25 mouse cellular contexts compared by ENCODE assay signal in the genomic region with DNA sequence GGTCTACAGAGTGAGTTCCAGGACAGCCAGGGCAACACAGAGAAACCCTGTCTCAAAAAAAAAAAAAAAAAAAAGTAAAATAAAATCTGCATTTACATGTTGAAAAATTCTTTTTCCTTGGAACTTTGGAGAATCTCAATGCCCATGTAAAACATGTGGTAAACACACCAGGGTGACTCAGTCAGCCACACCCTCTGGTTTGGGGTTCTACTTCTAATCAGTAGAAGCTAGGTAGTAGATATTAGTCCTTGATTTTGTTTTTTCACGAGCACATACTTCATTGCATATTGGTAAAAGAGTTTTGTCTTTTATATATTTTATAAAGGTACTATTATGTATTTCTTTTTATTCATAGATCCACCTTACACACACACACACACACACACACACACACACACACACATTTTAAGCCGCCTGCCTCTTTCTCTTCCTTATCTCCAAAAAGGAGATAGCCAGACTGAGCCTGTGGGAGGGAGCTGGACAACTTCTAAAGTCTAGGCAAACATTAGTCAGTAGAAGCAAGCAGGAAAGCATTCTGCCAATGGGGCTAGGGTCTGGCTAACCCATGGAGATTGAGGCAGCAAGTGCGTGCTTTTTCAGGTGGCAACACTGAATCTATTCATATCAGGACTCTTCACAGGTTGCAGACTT. TPM values are rescaled to one million over a fixed set of nuclear protein-coding genes. Genes with fewer than 3 reads are reported as not detected.
DNase-seq lines count a peak whose midpoint lies in the region; ATAC-seq and TF ChIP-seq lines count a peak whose summit lies in the region.
"Had no signal": no experiment of that assay in that cellular context is flagged by ENCODE, and none has a peak within 500 bp of the region (broad histone marks: within the 10 kb centered on the region; RNA-seq: fewer than 3 reads in every experiment).

No protein-coding gene starts in this region.

- TF ChIP-seq EP300 in liver, postnatal 0 days (IDR thresholded peaks at IDR 0.05; ENCODE audit: low read depth): no peak
- peak; percentile 50 to 73; a peak in 3 of 4 replicates for TF ChIP-seq EP300 in MEL (IDR thresholded peaks at IDR 0.05; ENCODE audit: low read depth in 1 of 2, low read length in 2 of 2)
- TF ChIP-seq EP300 in liver, embryonic 14.5 days (IDR thresholded peaks at IDR 0.05; ENCODE audit: low read depth): no peak

- DNase-seq in liver, embryonic 11.5 days (ENCODE audit: low spot score): no peak
- DNase-seq in liver, postnatal 0 days: no peak
- DNase-seq in MEL (ENCODE audit: low read depth, low spot score): peak; percentile 70
- no peak for DNase-seq in liver, embryonic 14.5 days (ENCODE audit: low read depth in 3 of 3, low spot score in 3 of 3)
- DNase-seq in lung, adult 2 months: no peak
- DNase-seq in kidney, adult 2 months: no peak
- DNase-seq: adrenal gland, adult 8-10 months; cerebellum, adult 11-12 months; cerebellum, adult 2 months; cerebellum, adult 9-10 months; cerebellum, postnatal 25 days had no signal

- no peak for TF ChIP-seq POLR2A in MEL (IDR thresholded peaks at IDR 0.05; ENCODE audit: control insufficient read depth in 1 of 2, insufficient read depth in 1 of 2, low read depth in 1 of 2, low read length in 2 of 2, poor library complexity in 1 of 2)
- TF ChIP-seq POLR2A in lung, adult 2 months (IDR thresholded peaks at IDR 0.05; ENCODE audit: borderline replicate concordance, extremely low read depth, low read depth, low read length): no peak
- TF ChIP-seq POLR2A in kidney, adult 2 months (IDR thresholded peaks at IDR 0.05; ENCODE audit: low read depth, low read length): no peak

- peak; percentile 41; the same call in 1 of the 2 replicates for ATAC-seq in liver, embryonic 11.5 days (replicated peaks; ENCODE audit: low FRiP score)
- no peak for ATAC-seq in liver, postnatal 0 days
- ATAC-seq in liver, embryonic 14.5 days (ENCODE audit: insufficient read depth): 0 out of 2 replicates have a peak, but pooled peaks have one; percentile 33
- ATAC-seq: activated CD4-positive, CD25-positive, alpha-beta regulatory T cell, adult 4 months; forebrain, embryonic 13.5 days; forebrain, embryonic 15.5 days; Patski had no signal

- no peak overlapping the region for H3K27ac ChIP-seq in liver, embryonic 11.5 days (ENCODE audit: low read depth, low read length)
- H3K27ac ChIP-seq in liver, postnatal 0 days (ENCODE audit: low read depth): no peak overlapping the region
- H3K27ac ChIP-seq in MEL (ENCODE audit: control insufficient read depth, low read depth, low read length): peak overlapping the region; percentile 23
- no peak overlapping the region for H3K27ac ChIP-seq in liver, embryonic 14.5 days
- H3K27ac ChIP-seq in kidney, adult 2 months (ENCODE audit: insufficient read depth, low read depth, low read length): no peak overlapping the region
- H3K27ac ChIP-seq: embryonic facial prominence, embryonic 10.5 days; embryonic facial prominence, embryonic 12.5 days; forebrain, embryonic 13.5 days; forebrain, embryonic 15.5 days had no signal

- no peaks in the 10 kb centered on the region for H3K36me3 ChIP-seq in liver, embryonic 11.5 days (ENCODE audit: control insufficient read depth, insufficient read depth, low read length)
- no peaks in the 10 kb centered on the region for H3K36me3 ChIP-seq in liver, postnatal 0 days (replicated peaks; ENCODE audit: insufficient read depth, low read length)
- peaks cover 0 to 33% of the 10 kb centered on the region in 2 experiments; a peak in 2 of 4 replicates for H3K36me3 ChIP-seq in MEL (ENCODE audit: control insufficient read depth in 1 of 2, insufficient read depth in 2 of 2, low read length in 2 of 2)
- H3K36me3 ChIP-seq in liver, embryonic 14.5 days (replicated peaks; ENCODE audit: control insufficient read depth, insufficient read depth, low read depth): no peaks in the 10 kb centered on the region
- H3K36me3 ChIP-seq in kidney, adult 2 months (ENCODE audit: control insufficient read depth, insufficient read depth, low read length): no peaks in the 10 kb centered on the region
- H3K36me3 ChIP-seq: embryonic facial prominence, embryonic 10.5 days; embryonic facial prominence, embryonic 12.5 days; forebrain, embryonic 15.5 days had no signal

- H3K9ac ChIP-seq in liver, embryonic 11.5 days (ENCODE audit: low read depth, low read length): no peak overlapping the region
- H3K9ac ChIP-seq in liver, postnatal 0 days (replicated peaks): no peak overlapping the region
- H3K9ac ChIP-seq in MEL (ENCODE audit: control insufficient read depth, low read depth, low read length, poor library complexity, severe bottlenecking): no peak overlapping the region
- H3K9ac ChIP-seq in liver, embryonic 14.5 days (replicated peaks): no peak overlapping the region
- H3K9ac ChIP-seq: embryonic facial prominence, embryonic 12.5 days; forebrain, embryonic 13.5 days; forebrain, embryonic 15.5 days had no signal

- no peaks in the 10 kb centered on the region for H3K9me3 ChIP-seq in liver, embryonic 11.5 days (ENCODE audit: control insufficient read depth, low read length)
- H3K9me3 ChIP-seq in liver, postnatal 0 days (ENCODE audit: low read length): no peaks in the 10 kb centered on the region
- no peaks in the 10 kb centered on the region for H3K9me3 ChIP-seq in MEL (replicated peaks; ENCODE audit: insufficient read depth, low read length)
- no peaks in the 10 kb centered on the region for H3K9me3 ChIP-seq in liver, embryonic 14.5 days (ENCODE audit: control insufficient read depth, low read length)
- H3K9me3 ChIP-seq: embryonic facial prominence, embryonic 10.5 days; embryonic facial prominence, embryonic 12.5 days; forebrain, embryonic 13.5 days; forebrain, embryonic 15.5 days had no signal

- H3K4me1 ChIP-seq in liver, embryonic 11.5 days (replicated peaks; ENCODE audit: control insufficient read depth, insufficient read depth, low read length): peaks cover 15% of the 10 kb centered on the region
- 0 out of 2 replicates have a peak, but pooled peaks cover 3% of the 10 kb centered on the region for H3K4me1 ChIP-seq in liver, postnatal 0 days (ENCODE audit: insufficient read depth)
- peaks cover 17 to 32% of the 10 kb centered on the region in 2 experiments for H3K4me1 ChIP-seq in MEL (ENCODE audit: control insufficient read depth in 1 of 2, insufficient read depth in 2 of 2, low read length in 2 of 2)
- peaks cover 6 to 8% of the 10 kb centered on the region in 2 experiments for H3K4me1 ChIP-seq in liver, embryonic 14.5 days (replicated peaks; ENCODE audit: control insufficient read depth in 2 of 2, insufficient read depth in 2 of 2, low read length in 1 of 2)
- no peaks in the 10 kb centered on the region for H3K4me1 ChIP-seq in lung, adult 2 months (ENCODE audit: control insufficient read depth, insufficient read depth, low read length)
- no peaks in the 10 kb centered on the region for H3K4me1 ChIP-seq in kidney, adult 2 months (ENCODE audit: control insufficient read depth, insufficient read depth, low read length)
- H3K4me1 ChIP-seq: embryonic facial prominence, embryonic 10.5 days; embryonic facial prominence, embryonic 12.5 days; forebrain, embryonic 13.5 days; forebrain, embryonic 15.5 days had no signal

- no peak; the same call in 1 of the 2 replicates for TF ChIP-seq RAD21 in MEL (IDR thresholded peaks at IDR 0.05; ENCODE audit: low read depth, low read length)

- 0 out of 2 replicates have a peak overlapping the region, but pooled peaks have one; percentile 3 for H3K4me2 ChIP-seq in liver, embryonic 11.5 days
- no peak overlapping the region for H3K4me2 ChIP-seq in liver, postnatal 0 days (ENCODE audit: low read depth, low read length)
- H3K4me2 ChIP-seq in liver, embryonic 14.5 days (ENCODE audit: low read depth): no peak overlapping the region
- H3K4me2 ChIP-seq: embryonic facial prominence, embryonic 12.5 days; forebrain, embryonic 13.5 days; forebrain, embryonic 15.5 days had no signal

- TF ChIP-seq CTCF in liver, postnatal 0 days (IDR thresholded peaks at IDR 0.05; ENCODE audit: low read depth): no peak
- no peak for TF ChIP-seq CTCF in MEL (IDR thresholded peaks at IDR 0.05 in 2 of 3, conservative IDR thresholded peaks at IDR 0.05 in 1 of 3; ENCODE audit: control insufficient read depth in 1 of 3, insufficient read depth in 1 of 3, low read depth in 2 of 3, low read length in 3 of 3, poor library complexity in 1 of 3, severe bottlenecking in 1 of 3)
- no peak for TF ChIP-seq CTCF in liver, embryonic 14.5 days (IDR thresholded peaks at IDR 0.05; ENCODE audit: low read depth)
- no peak for TF ChIP-seq CTCF in lung, adult 2 months (IDR thresholded peaks at IDR 0.05; ENCODE audit: insufficient read depth, low read length)
- no peak for TF ChIP-seq CTCF in kidney, adult 2 months (conservative IDR thresholded peaks at IDR 0.05; ENCODE audit: insufficient read depth, insufficient read length, low read depth, low read length)

- 36% methylated on average over 3 of the region's 3 CpGs for WGBS in liver, embryonic 11.5 days
- WGBS in liver, postnatal 0 days (ENCODE audit: insufficient replicate concordance): 58% methylated on average over 3 of the region's 3 CpGs
- WGBS in liver, embryonic 14.5 days (ENCODE audit: insufficient replicate concordance): 25% methylated on average over 3 of the region's 3 CpGs
- WGBS in lung, adult 2 months: 78% methylated on average over 3 of the region's 3 CpGs
- 93% methylated on average over 3 of the region's 3 CpGs for WGBS in kidney, adult 2 months

- no peaks in the 10 kb centered on the region for H3K79me2 ChIP-seq in MEL (ENCODE audit: control insufficient read depth, insufficient read depth, low read length, poor library complexity)

- no peak overlapping the region for H3K4me3 ChIP-seq in liver, embryonic 11.5 days (ENCODE audit: low read depth, low read length)
- no peak overlapping the region for H3K4me3 ChIP-seq in liver, postnatal 0 days (ENCODE audit: low read depth, low read length)
- H3K4me3 ChIP-seq in MEL (ENCODE audit: control insufficient read depth in 1 of 2, insufficient read depth in 1 of 2, low read depth in 2 of 2, low read length in 2 of 2): no peak overlapping the region
- H3K4me3 ChIP-seq in liver, embryonic 14.5 days (ENCODE audit: insufficient read depth in 1 of 2, low read depth in 2 of 2, low read length in 2 of 2): no peak overlapping the region
- H3K4me3 ChIP-seq in lung, adult 2 months (replicated peaks; ENCODE audit: extremely low read depth, low read depth, low read length): no peak overlapping the region
- H3K4me3 ChIP-seq in kidney, adult 2 months (ENCODE audit: insufficient read depth, low read depth, low read length): no peak overlapping the region
- H3K4me3 ChIP-seq: embryonic facial prominence, embryonic 10.5 days; embryonic facial prominence, embryonic 12.5 days; forebrain, embryonic 13.5 days; forebrain, embryonic 15.5 days had no signal

- no peaks in the 10 kb centered on the region for H3K27me3 ChIP-seq in liver, embryonic 11.5 days (replicated peaks; ENCODE audit: control insufficient read depth, insufficient read depth, low read length)
- no peaks in the 10 kb centered on the region for H3K27me3 ChIP-seq in liver, postnatal 0 days (ENCODE audit: insufficient read depth, low read length)
- peaks cover 0 to 2% of the 10 kb centered on the region in 2 experiments; a peak in 1 of 4 replicates for H3K27me3 ChIP-seq in MEL (ENCODE audit: control insufficient read depth in 1 of 2, insufficient read depth in 2 of 2, low read length in 2 of 2)
- H3K27me3 ChIP-seq in liver, embryonic 14.5 days (ENCODE audit: control insufficient read depth, insufficient read depth, low read length): no peaks in the 10 kb centered on the region
- no peaks in the 10 kb centered on the region for H3K27me3 ChIP-seq in kidney, adult 2 months (replicated peaks; ENCODE audit: control insufficient read depth, insufficient read depth, low read length)
- H3K27me3 ChIP-seq: embryonic facial prominence, embryonic 12.5 days; forebrain, embryonic 13.5 days; forebrain, embryonic 15.5 days had no signal

RNA-seq across cellular contexts. Expression of gene Tex19.2, which starts 7.2 kb away (rescaled TPM):
- polyA plus RNA-seq in liver, embryonic 11.5 days (2014; fragmentation: Nextera tagmentation; extraction: Ambion mirVana): 0.29 TPM in 1 of 2 replicates, not detected in the other
- polyA plus RNA-seq in liver, postnatal 0 days (2015; fragmentation: Nextera tagmentation; extraction: Ambion mirVana): 0.05 TPM in 1 of 2 replicates, not detected in the other
- total RNA-seq in MEL (2012; rRNA removed): 44.7 and 45.7 TPM in 2 replicates
- 10 to 100 TPM in 1 of 2 experiments, not detected in 1; 34.5 TPM for polyA plus RNA-seq in MEL (2012; ENCODE audit: insufficient read depth in 1 of 2, insufficient read length in 2 of 2, low read depth in 1 of 2, low replicate concordance in 2 of 2, missing spikeins in 1 of 2)
- 0.08 and 0.10 TPM in 2 replicates for polyA plus RNA-seq in liver, embryonic 14.5 days (2012; rRNA removed)
- not detected in 2 replicates for polyA plus RNA-seq in liver, embryonic 14.5 days (2014; fragmentation: Nextera tagmentation; extraction: Ambion mirVana)
- polyA plus RNA-seq in lung, adult 2 months (2012; rRNA removed): not detected in 2 replicates
- polyA plus RNA-seq in kidney, adult 2 months (2012; rRNA removed): not detected in 2 replicates
- total RNA-seq: adrenal gland, adult 18-20 months; adrenal gland, adult 8-10 months; adrenal gland, postnatal 14 days; adrenal gland, postnatal 36 days had no signal
- polyA plus RNA-seq: activated CD4-positive, CD25-positive, alpha-beta regulatory T cell, adult 4 months; cerebellum, adult 2 months; cortical plate, adult 2 months; embryonic facial prominence, embryonic 10.5 days; embryonic facial prominence, embryonic 14.5 days; forebrain, embryonic 11.5 days; forebrain, embryonic 13.5 days; forebrain, embryonic 15.5 days; Patski had no signal

RNA-seq across cellular contexts. Expression of gene Tex19.1, which starts 20.3 kb away (rescaled TPM):
- 0.43 and 0.44 TPM in 2 replicates for polyA plus RNA-seq in liver, embryonic 11.5 days (2014; fragmentation: Nextera tagmentation; extraction: Ambion mirVana)
- polyA plus RNA-seq in liver, postnatal 0 days (2015; fragmentation: Nextera tagmentation; extraction: Ambion mirVana): not detected in 2 replicates
- 0.19 and 0.62 TPM in 2 replicates for total RNA-seq in MEL (2012; rRNA removed)
- polyA plus RNA-seq in MEL (2012; ENCODE audit: insufficient read depth in 1 of 2, insufficient read length in 2 of 2, low read depth in 1 of 2, low replicate concordance in 2 of 2, missing spikeins in 1 of 2): under 1 TPM in 1 of 2 experiments, not detected in 1; 0.10 TPM
- 0.06 and 0.08 TPM in 2 replicates for polyA plus RNA-seq in liver, embryonic 14.5 days (2012; rRNA removed)
- polyA plus RNA-seq in liver, embryonic 14.5 days (2014; fragmentation: Nextera tagmentation; extraction: Ambion mirVana): not detected in 2 replicates
- polyA plus RNA-seq in lung, adult 2 months (2012; rRNA removed): not detected in 2 replicates
- polyA plus RNA-seq in kidney, adult 2 months (2012; rRNA removed): not detected in 2 replicates
- total RNA-seq: adrenal gland, adult 18-20 months; adrenal gland, adult 8-10 months; adrenal gland, postnatal 14 days; adrenal gland, postnatal 36 days had no signal
- polyA plus RNA-seq: activated CD4-positive, CD25-positive, alpha-beta regulatory T cell, adult 4 months; cortical plate, adult 2 months; embryonic facial prominence, embryonic 10.5 days; embryonic facial prominence, embryonic 12.5 days; embryonic facial prominence, embryonic 14.5 days; forebrain, embryonic 11.5 days; forebrain, embryonic 13.5 days; forebrain, embryonic 15.5 days; Patski had no signal

RNA-seq across cellular contexts. Expression of gene Uts2r, which starts 34.4 kb away (rescaled TPM):
- not detected in 2 replicates for polyA plus RNA-seq in liver, embryonic 11.5 days (2014; fragmentation: Nextera tagmentation; extraction: Ambion mirVana)
- not detected in 2 replicates for polyA plus RNA-seq in liver, postnatal 0 days (2015; fragmentation: Nextera tagmentation; extraction: Ambion mirVana)
- not detected in 2 replicates for total RNA-seq in MEL (2012; rRNA removed)
- polyA plus RNA-seq in MEL (2012; ENCODE audit: insufficient read depth in 1 of 2, insufficient read length in 2 of 2, low read depth in 1 of 2, low replicate concordance in 2 of 2, missing spikeins in 1 of 2): not detected
- not detected in 2 replicates for polyA plus RNA-seq in liver, embryonic 14.5 days (2012; rRNA removed)
- not detected in 2 replicates for polyA plus RNA-seq in liver, embryonic 14.5 days (2014; fragmentation: Nextera tagmentation; extraction: Ambion mirVana)
- 0.13 TPM in 1 of 2 replicates, not detected in the other for polyA plus RNA-seq in lung, adult 2 months (2012; rRNA removed)
- not detected in 2 replicates for polyA plus RNA-seq in kidney, adult 2 months (2012; rRNA removed)
- total RNA-seq: adrenal gland, adult 18-20 months; adrenal gland, adult 8-10 months; adrenal gland, postnatal 14 days; adrenal gland, postnatal 36 days had no signal
- polyA plus RNA-seq: activated CD4-positive, CD25-positive, alpha-beta regulatory T cell, adult 4 months; C2C12; embryonic facial prominence, embryonic 10.5 days; forebrain, embryonic 11.5 days; forebrain, embryonic 15.5 days; Patski had no signal

RNA-seq across cellular contexts. Expression of gene Sectm1a, which starts 44.6 kb away (rescaled TPM):
- polyA plus RNA-seq in liver, embryonic 11.5 days (2014; fragmentation: Nextera tagmentation; extraction: Ambion mirVana): 0.32 and 0.86 TPM in 2 replicates
- 1.7 and 2.0 TPM in 2 replicates for polyA plus RNA-seq in liver, postnatal 0 days (2015; fragmentation: Nextera tagmentation; extraction: Ambion mirVana)
- total RNA-seq in MEL (2012; rRNA removed): 19.8 and 22.0 TPM in 2 replicates
- polyA plus RNA-seq in MEL (2012; ENCODE audit: insufficient read depth in 1 of 2, insufficient read length in 2 of 2, low read depth in 1 of 2, low replicate concordance in 2 of 2, missing spikeins in 1 of 2): 10 to 100 TPM in 1 of 2 experiments, not detected in 1; 22.3 TPM
- polyA plus RNA-seq in liver, embryonic 14.5 days (2012; rRNA removed): 1.0 and 1.3 TPM in 2 replicates
- 0.61 and 1.0 TPM in 2 replicates for polyA plus RNA-seq in liver, embryonic 14.5 days (2014; fragmentation: Nextera tagmentation; extraction: Ambion mirVana)
- not detected in 2 replicates for polyA plus RNA-seq in lung, adult 2 months (2012; rRNA removed)
- polyA plus RNA-seq in kidney, adult 2 months (2012; rRNA removed): 2.1 and 2.8 TPM in 2 replicates
- total RNA-seq: adrenal gland, postnatal 14 days; adrenal gland, postnatal 36 days; ES-E14 had no signal
- polyA plus RNA-seq: activated CD4-positive, CD25-positive, alpha-beta regulatory T cell, adult 4 months; C2C12; cerebellum, adult 2 months; cortical plate, adult 2 months; embryonic facial prominence, embryonic 10.5 days; embryonic facial prominence, embryonic 12.5 days; forebrain, embryonic 11.5 days; forebrain, embryonic 13.5 days; forebrain, embryonic 15.5 days had no signal
